Mouse (Mus musculus) liver, embryonic 14.5 days (tissue): ENCODE data around the gene Alox12. TPM values are rescaled to one million over a fixed set of nuclear protein-coding genes. Genes with fewer than 3 reads are reported as not detected.
A peak's percentile ranks its signal among the peaks of the same experiment; 100 is the strongest.

ENCODE experiments used
- ATAC-seq: fragments of 200-750 bp; cut with Nextera tagmentation; 2 replicates; pipeline ENCODE4 v1.8.0; 2017; ENCODE audit warnings: moderate number of reproducible peaks, mild to moderate bottlenecking, moderate library complexity; ENCODE audit not compliant: insufficient read depth
- DNase-seq, 3 experiments: peaks; one replicate each; pipeline ENCODE4 v3.0.0-alpha.2; 2012 to 2013; ENCODE audit warnings: low read depth in 3 of 3, low spot score in 3 of 3
- H3K27ac ChIP-seq: fragments of 300-500 bp; sonication (generic); 2 replicates; pipeline ENCODE4 v1.5.1; 2014; ENCODE audit warnings: moderate library complexity, mild to moderate bottlenecking, control low read depth, inconsistent platforms
- H3K27me3 ChIP-seq: fragments of 300-500 bp; sonication (generic); 2 replicates; pipeline ENCODE4 v1.6.1; 2014; ENCODE audit warnings: mild to moderate bottlenecking, low read length, moderate library complexity; ENCODE audit not compliant: control insufficient read depth, insufficient read depth
- H3K36me3 ChIP-seq: fragments of 300-500 bp; sonication (generic); replicated peaks from 2 replicates; pipeline ENCODE4 v1.6.1; 2014; ENCODE audit warnings: low read depth; ENCODE audit not compliant: control insufficient read depth, insufficient read depth
- H3K4me1 ChIP-seq, 2 experiments: fragments of 200-500 bp in 1 of 2; fragments of 300-500 bp in 1 of 2; sonication (generic) in 1 of 2; replicated peaks; 2 replicates each; pipeline ENCODE4 v1.6.1; 2012 to 2014; ENCODE audit warnings: antibody characterized with exemption in 1 of 2, inconsistent platforms in 1 of 2, low read length in 1 of 2; ENCODE audit not compliant: control insufficient read depth in 2 of 2, insufficient read depth in 2 of 2
- H3K4me2 ChIP-seq: fragments of 300-500 bp; sonication (generic); 2 replicates; pipeline ENCODE4 v1.6.1; 2014; ENCODE audit warnings: low read depth, mild to moderate bottlenecking, control low read depth, moderate library complexity
- H3K4me3 ChIP-seq, 2 experiments: fragments of 200-500 bp in 1 of 2; fragments of 300-500 bp in 1 of 2; sonication (generic) in 1 of 2; 2 replicates each; pipeline ENCODE4 v1.5.1; 2012 to 2014; ENCODE audit warnings: low read depth in 2 of 2, low read length in 2 of 2, mild to moderate bottlenecking in 2 of 2, control low read depth in 1 of 2, inconsistent platforms in 1 of 2, moderate library complexity in 1 of 2; ENCODE audit not compliant: insufficient read depth in 1 of 2
- H3K9ac ChIP-seq: fragments of 300-500 bp; sonication (generic); replicated peaks from 2 replicates; pipeline ENCODE4 v1.6.1; 2014; ENCODE audit warnings: mild to moderate bottlenecking, control low read depth, moderate library complexity
- H3K9me3 ChIP-seq: fragments of 300-500 bp; sonication (generic); 2 replicates; pipeline ENCODE4 v1.6.1; 2016; ENCODE audit warnings: low read length, mixed read lengths; ENCODE audit not compliant: control insufficient read depth
- CTCF ChIP-seq: IDR thresholded peaks from 2 replicates; pipeline ENCODE4 v1.5.1; 2016; ENCODE audit warnings: antibody characterized with exemption, low read depth, control low read depth
- EP300 ChIP-seq: IDR thresholded peaks from 2 replicates; pipeline ENCODE4 v1.6.1; 2016; ENCODE audit warnings: antibody characterized with exemption, low read depth
- WGBS: fragments of 180-500 bp; shearing (Covaris S2); extraction: QIAGEN DNeasy Blood & Tissue Kit; methylation state at CpG from one replicate; pipeline ENCODE4 v1.1.7; 2014; ENCODE audit not compliant: insufficient replicate concordance; 5-methylcytosine and 5-hydroxymethylcytosine counted together
- polyA plus RNA-seq, 2 experiments: library from polyadenylated mRNA; depleted of rRNA in 1 of 2; stranded (reverse) in 1 of 2; unstranded in 1 of 2; fragments of >200 nt; fragmentation: Nextera tagmentation in 1 of 2; extraction: Ambion mirVana in 1 of 2; gene quantifications; 2 replicates each; pipeline versions ENCODE4 v1.2.1 to v1.2.3; 2012 to 2014

The Alox12 gene
- polyA plus RNA-seq, 2 experiments = 11.2 to 13.6 TPM

DNA sequence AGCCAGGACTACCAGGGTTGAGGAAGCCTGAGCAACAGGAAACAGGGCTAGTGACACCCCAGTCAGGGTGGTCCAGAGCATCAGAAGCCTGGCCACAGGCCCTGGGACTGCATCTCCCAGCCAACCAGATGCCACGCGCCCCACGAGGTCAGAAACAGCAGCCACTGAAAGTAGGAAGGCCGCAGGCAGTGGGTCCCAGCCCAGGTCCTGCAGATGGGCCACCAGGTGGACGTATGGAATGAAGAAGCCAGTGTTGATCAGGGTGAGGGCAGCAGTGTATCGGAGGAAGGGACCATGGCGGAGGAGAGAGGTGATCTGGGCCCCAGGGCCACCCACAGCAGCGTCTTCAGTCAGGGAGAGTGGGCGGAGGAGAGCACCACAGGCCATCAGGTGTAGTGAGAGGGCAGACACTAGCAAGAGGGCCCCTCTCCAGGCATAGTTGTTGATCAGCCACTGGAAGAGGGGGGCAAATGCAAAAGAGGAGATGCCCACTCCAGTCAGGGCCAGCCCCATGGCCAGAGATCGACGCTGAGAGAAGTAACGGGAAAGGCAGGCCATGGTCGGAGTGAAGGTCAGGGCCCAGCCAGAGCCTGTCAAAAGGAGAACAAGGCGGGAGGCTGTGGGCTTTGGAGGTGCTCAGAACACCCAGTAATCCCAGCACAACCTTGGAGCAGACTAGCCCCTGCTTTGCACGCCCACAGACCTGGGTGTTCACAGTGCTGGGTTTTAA, 36.2 kb downstream of the Alox12 start:
- Histone ChIP-seq H3K27me3 (peaks cover 26% of the 10 kb centered on the region), H3K9me3 (no peaks in the 10 kb centered on the region), H3K36me3 (no peaks in the 10 kb centered on the region), H3K4me3 (peak overlapping the region in 1 of 2 experiments; percentile 79; a peak in 2 of 4 replicates), H3K27ac (no peak overlapping the region), H3K4me1 (peaks cover 16 to 26% of the 10 kb centered on the region in 2 experiments), H3K9ac (no peak overlapping the region), H3K4me2 (peak overlapping the region; percentile 98)
- no peak for ATAC-seq
- no peak for TF ChIP-seq EP300
- no peak for TF ChIP-seq CTCF
- DNase-seq = no peak
- WGBS = 78% methylated on average over 15 of the region's 15 CpGs

- TF ChIP-seq CTCF = no peak
- no peak for TF ChIP-seq EP300
- H3K27ac ChIP-seq = no peak overlapping the region
- no peak for ATAC-seq
- no peak for DNase-seq
- H3K4me3 ChIP-seq = no peak overlapping the region
- H3K27me3 ChIP-seq = peaks cover 35% of the 10 kb centered on the region
- no peak overlapping the region for H3K9ac ChIP-seq
- no peaks in the 10 kb centered on the region for H3K9me3 ChIP-seq
- no peaks in the 10 kb centered on the region for H3K36me3 ChIP-seq
- H3K4me2 ChIP-seq = no peak overlapping the region
- H3K4me1 ChIP-seq = peaks cover 16 to 19% of the 10 kb centered on the region in 2 experiments
- 60% methylated on average over 4 of the region's 4 CpGs for WGBS
These were observed 37.1 kb downstream of the Alox12 start for GRCm38 (mm10) chr11:70218039-70218438.

DNA sequence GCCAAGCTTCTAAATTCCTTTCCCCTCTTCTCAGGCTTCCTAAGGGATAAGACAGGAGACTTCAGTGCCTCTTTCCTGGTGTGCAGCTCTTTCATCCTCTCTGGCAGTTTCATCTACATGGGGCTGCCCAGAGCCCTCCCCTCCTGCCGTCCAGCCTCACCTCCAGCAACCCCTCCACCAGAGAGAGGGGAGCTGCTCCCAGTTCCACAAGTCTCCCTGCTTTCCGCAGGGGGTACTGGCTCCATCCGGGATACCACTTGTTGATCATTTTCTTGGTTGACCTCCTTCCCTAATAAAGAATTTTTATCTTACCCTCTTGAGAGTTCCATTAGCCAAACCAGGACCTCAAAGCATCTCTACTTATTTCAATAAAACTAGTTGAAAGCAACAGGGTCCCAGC, 39.0 kb downstream of the Alox12 start:
- WGBS = 71% methylated on average over 3 of the region's 3 CpGs
- no peak for DNase-seq
- no peaks in the 10 kb centered on the region for H3K36me3 ChIP-seq
- peaks cover 9 to 10% of the 10 kb centered on the region in 2 experiments for H3K4me1 ChIP-seq
- no peak overlapping the region for H3K4me2 ChIP-seq
- H3K27ac ChIP-seq = no peak overlapping the region
- ATAC-seq = no peak
- TF ChIP-seq EP300 (no peak), CTCF (no peak)
- peaks cover 44% of the 10 kb centered on the region for H3K27me3 ChIP-seq
- H3K9me3 ChIP-seq = no peaks in the 10 kb centered on the region
- no peak overlapping the region for H3K9ac ChIP-seq
- no peak overlapping the region for H3K4me3 ChIP-seq

DNA sequence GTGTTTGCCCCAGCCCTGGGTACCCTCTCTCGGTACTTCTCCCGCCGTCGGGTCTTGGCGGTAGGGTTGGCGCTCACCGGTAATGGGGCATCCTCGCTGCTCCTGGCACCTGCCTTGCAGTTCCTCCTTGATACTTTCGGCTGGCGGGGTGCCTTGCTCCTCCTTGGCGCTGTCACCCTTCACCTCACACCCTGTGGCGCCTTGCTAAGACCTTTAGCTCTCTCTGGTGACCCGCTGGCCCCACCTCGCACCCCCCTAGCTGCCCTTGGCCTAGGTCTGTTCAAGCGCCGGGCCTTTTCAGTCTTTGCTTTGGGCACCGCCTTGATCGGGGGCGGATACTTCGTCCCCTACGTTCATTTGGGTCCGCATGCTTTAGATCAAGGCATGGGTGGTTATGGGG, 39.9 kb downstream of the Alox12 start:
- peaks cover 9 to 10% of the 10 kb centered on the region in 2 experiments for H3K4me1 ChIP-seq
- H3K4me2 ChIP-seq = no peak overlapping the region
- ATAC-seq (no peak), DNase-seq (no peak)
- 25% methylated on average over 22 of the region's 22 CpGs for WGBS
- H3K4me3 ChIP-seq = no peak overlapping the region
- no peaks in the 10 kb centered on the region for H3K36me3 ChIP-seq
- H3K27me3 ChIP-seq = peaks cover 44% of the 10 kb centered on the region
- no peaks in the 10 kb centered on the region for H3K9me3 ChIP-seq
- TF ChIP-seq EP300 = no peak
- no peak for TF ChIP-seq CTCF
- H3K27ac ChIP-seq = no peak overlapping the region
- no peak overlapping the region for H3K9ac ChIP-seq

DNA sequence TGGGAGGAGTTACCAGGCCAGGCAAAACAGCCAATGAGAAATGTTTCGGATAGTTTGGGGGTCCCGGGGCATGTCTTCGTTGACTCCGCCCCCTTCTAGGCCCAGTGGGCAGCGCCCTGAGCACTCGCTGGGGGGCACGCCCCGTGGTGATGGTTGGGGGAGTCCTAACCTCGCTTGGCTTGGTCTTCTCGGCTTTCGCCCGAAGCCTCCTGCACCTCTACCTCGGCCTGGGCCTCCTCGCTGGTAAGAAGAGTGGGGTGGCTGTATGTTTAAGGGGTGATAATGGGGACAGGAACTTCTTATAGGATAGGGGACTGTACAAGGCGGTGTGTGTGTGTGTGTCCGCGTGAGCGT, 40.3 kb downstream of the Alox12 start:
- DNase-seq = no peak
- Histone ChIP-seq H3K4me3 (peak overlapping the region in 1 of 2 experiments; percentile 0; a peak in 1 of 4 replicates), H3K9ac (no peak overlapping the region), H3K4me2 (peak overlapping the region; percentile 43; the same call in 1 of the 2 replicates), H3K27ac (no peak overlapping the region), H3K9me3 (no peaks in the 10 kb centered on the region), H3K4me1 (peaks cover 7% of the 10 kb centered on the region in 2 experiments), H3K27me3 (peaks cover 44% of the 10 kb centered on the region), H3K36me3 (no peaks in the 10 kb centered on the region)
- WGBS = 11% methylated on average over 18 of the region's 18 CpGs
- no peak for TF ChIP-seq EP300
- no peak for TF ChIP-seq CTCF
- 0 out of 2 replicates have a peak, but pooled peaks have one; percentile 3 for ATAC-seq
